Mouse (Mus musculus): Measurements from ENCODE around the gene Rcan1. TPM values are rescaled to one million over a fixed set of nuclear protein-coding genes. Genes with fewer than 3 reads are reported as not detected.

Rcan1 gene
- polyA plus RNA-seq, 1 experiment from 2014 or later = 23.5 TPM

- Histone ChIP-seq H3K27me3 (replicated peaks) (peaks cover 13% of the 10 kb centered on the region), H3K4me3 (replicated peaks) (peak overlapping the region; percentile 58), H3K4me1 (replicated peaks) (peaks cover 14% of the 10 kb centered on the region), H3K9ac (peak overlapping the region; percentile 73), H3K36me3 (no peaks in the 10 kb centered on the region), H3K27ac (peak overlapping the region; percentile 86), H3K9me3 (no peaks in the 10 kb centered on the region), H3K4me2 (replicated peaks) (peak overlapping the region; percentile 93)
- no peak for ATAC-seq
- 12% methylated on average over 26 of the region's 26 CpGs for WGBS
Measured at GRCm38 (mm10) chr16:92497851-92498588, 27.4 kb upstream of the Rcan1 start.

GRCm38 (mm10) chr16:92489356-92489755, 18.7 kb upstream of the Rcan1 start:
- 56% methylated on average over 9 of the region's 9 CpGs for WGBS
- peak overlapping the region; percentile 61; the same call in 1 of the 2 replicates for H3K27ac ChIP-seq
- H3K9ac ChIP-seq = no peak overlapping the region
- H3K27me3 ChIP-seq (replicated peaks) = no peaks in the 10 kb centered on the region
- peak overlapping the region; percentile 31 for H3K4me2 ChIP-seq (replicated peaks)
- peaks cover 4% of the 10 kb centered on the region; the same call in 1 of the 2 replicates for H3K4me1 ChIP-seq (replicated peaks)
- H3K36me3 ChIP-seq = no peaks in the 10 kb centered on the region
- no peak overlapping the region for H3K4me3 ChIP-seq (replicated peaks)
- peak; percentile 46; the same call in 1 of the 2 replicates for ATAC-seq
- H3K9me3 ChIP-seq = no peaks in the 10 kb centered on the region

GRCm38 (mm10) chr16:92488456-92488855, 17.8 kb upstream of the Rcan1 start:
- Histone ChIP-seq H3K27me3 (replicated peaks) (no peaks in the 10 kb centered on the region), H3K4me2 (replicated peaks) (no peak overlapping the region), H3K27ac (no peak overlapping the region), H3K36me3 (no peaks in the 10 kb centered on the region), H3K4me3 (replicated peaks) (no peak overlapping the region), H3K9me3 (no peaks in the 10 kb centered on the region), H3K4me1 (replicated peaks) (peaks cover 4% of the 10 kb centered on the region; the same call in 1 of the 2 replicates), H3K9ac (no peak overlapping the region)
- ATAC-seq = no peak
- WGBS = 89% methylated on average over 5 of the region's 5 CpGs

- Histone ChIP-seq H3K27ac (no peak overlapping the region), H3K9me3 (no peaks in the 10 kb centered on the region), H3K4me1 (replicated peaks) (peaks cover 3% of the 10 kb centered on the region; the same call in 1 of the 2 replicates), H3K27me3 (replicated peaks) (no peaks in the 10 kb centered on the region), H3K4me2 (replicated peaks) (no peak overlapping the region), H3K9ac (no peak overlapping the region), H3K36me3 (no peaks in the 10 kb centered on the region), H3K4me3 (replicated peaks) (no peak overlapping the region)
- 0 out of 2 replicates have a peak, but pooled peaks have one; percentile 13 for ATAC-seq
- 52% methylated on average over 4 of the region's 4 CpGs for WGBS
Measured at GRCm38 (mm10) chr16:92487489-92487888, 16.8 kb upstream of the Rcan1 start.

GRCm38 (mm10) chr16:92487086-92487485, 16.4 kb upstream of the Rcan1 start:
- no peak overlapping the region for H3K4me2 ChIP-seq (replicated peaks)

GRCm38 (mm10) chr16:92485436-92485835, 14.8 kb upstream of the Rcan1 start, which contains the start of gene Clic6:
TSS of gene Clic6 (plus strand) at chr16:92485736.
- Histone ChIP-seq H3K4me2 (replicated peaks) (no peak within 1 kb of the TSS), H3K27ac (no peak within 1 kb of the TSS), H3K4me1 (replicated peaks) (no peaks in the 10 kb centered on the region), H3K4me3 (replicated peaks) (no peak within 1 kb of the TSS), H3K36me3 (no peaks in the 10 kb centered on the region), H3K9me3 (no peaks in the 10 kb centered on the region), H3K27me3 (replicated peaks) (no peaks in the 10 kb centered on the region), H3K9ac (no peak within 1 kb of the TSS)
- WGBS = 91% methylated on average over 5 of the region's 5 CpGs
- no peak for ATAC-seq

More at GRCm38 (mm10) chr16:92487086-92487485, 16.4 kb upstream of the Rcan1 start:
- no peak; the same call in 1 of the 2 replicates for ATAC-seq
- no peak overlapping the region for H3K27ac ChIP-seq
- no peaks in the 10 kb centered on the region for H3K36me3 ChIP-seq
- 69% methylated on average over 6 of the region's 6 CpGs for WGBS
- H3K9ac ChIP-seq = no peak overlapping the region
- H3K4me1 ChIP-seq (replicated peaks) = no peaks in the 10 kb centered on the region
- H3K4me3 ChIP-seq (replicated peaks) = no peak overlapping the region
- H3K27me3 ChIP-seq (replicated peaks) = no peaks in the 10 kb centered on the region
- no peaks in the 10 kb centered on the region for H3K9me3 ChIP-seq

- 13% methylated on average over 22 of the region's 23 CpGs for WGBS
- H3K27me3 ChIP-seq (replicated peaks) = no peaks in the 10 kb centered on the region; the same call in 1 of the 2 replicates
- H3K27ac ChIP-seq = no peak overlapping the region
- H3K4me3 ChIP-seq (replicated peaks) = 0 out of 2 replicates have a peak overlapping the region, but pooled peaks have one; percentile 6
- no peak overlapping the region for H3K9ac ChIP-seq
- H3K36me3 ChIP-seq = no peaks in the 10 kb centered on the region
- peak overlapping the region; percentile 48 for H3K4me2 ChIP-seq (replicated peaks)
- H3K9me3 ChIP-seq = no peaks in the 10 kb centered on the region
- H3K4me1 ChIP-seq (replicated peaks) = peaks cover 3% of the 10 kb centered on the region; the same call in 1 of the 2 replicates
- no peak for ATAC-seq
Measured at GRCm38 (mm10) chr16:92478561-92479150, 8.0 kb upstream of the Rcan1 start.

GRCm38 (mm10) chr16:92475093-92475860, 4.6 kb upstream of the Rcan1 start:
- peak overlapping the region; percentile 30 for H3K4me2 ChIP-seq (replicated peaks)
- H3K4me1 ChIP-seq (replicated peaks) = peaks cover 3% of the 10 kb centered on the region; the same call in 1 of the 2 replicates
- H3K27me3 ChIP-seq (replicated peaks) = no peaks in the 10 kb centered on the region; the same call in 1 of the 2 replicates
- 50% methylated on average over 25 of the region's 25 CpGs for WGBS
- peak overlapping the region; percentile 62; the same call in 1 of the 2 replicates for H3K27ac ChIP-seq
- H3K9me3 ChIP-seq = no peaks in the 10 kb centered on the region
- H3K4me3 ChIP-seq (replicated peaks) = 0 out of 2 replicates have a peak overlapping the region, but pooled peaks have one; percentile 7
- no peak overlapping the region for H3K9ac ChIP-seq
- peak; percentile 91 for ATAC-seq
- H3K36me3 ChIP-seq = no peaks in the 10 kb centered on the region

GRCm38 (mm10) chr16:92472898-92473297, 2.2 kb upstream of the Rcan1 start:
- H3K36me3 ChIP-seq = no peaks in the 10 kb centered on the region
- whole genome bisulfite sequencing = 60% methylated on average over 3 of the region's 3 CpGs

GRCm38 (mm10) chr16:92468459-92468858, 2.2 kb downstream of the Rcan1 start:
- H3K9ac ChIP-seq = no peak overlapping the region
- H3K36me3 ChIP-seq = no peaks in the 10 kb centered on the region
- H3K4me1 ChIP-seq (replicated peaks) = peaks cover 15% of the 10 kb centered on the region; the same call in 1 of the 2 replicates
- H3K27ac ChIP-seq = no peak overlapping the region
- H3K9me3 ChIP-seq = no peaks in the 10 kb centered on the region
- WGBS = 80% methylated on average over 14 of the region's 14 CpGs
- no peaks in the 10 kb centered on the region for H3K27me3 ChIP-seq (replicated peaks)
- no peak for ATAC-seq
- no peak overlapping the region for H3K4me2 ChIP-seq (replicated peaks)
- no peak overlapping the region for H3K4me3 ChIP-seq (replicated peaks)

More at GRCm38 (mm10) chr16:92472898-92473297, 2.2 kb upstream of the Rcan1 start:
- Histone ChIP-seq H3K4me2 (replicated peaks) (no peak overlapping the region), H3K9ac (no peak overlapping the region), H3K27ac (no peak overlapping the region), H3K4me3 (replicated peaks) (no peak overlapping the region), H3K27me3 (replicated peaks) (no peaks in the 10 kb centered on the region), H3K4me1 (replicated peaks) (no peaks in the 10 kb centered on the region), H3K9me3 (no peaks in the 10 kb centered on the region)
- ATAC-seq = no peak

- Histone ChIP-seq H3K9me3 (no peaks in the 10 kb centered on the region), H3K4me3 (replicated peaks) (no peak overlapping the region), H3K4me2 (replicated peaks) (no peak overlapping the region), H3K4me1 (replicated peaks) (peaks cover 15% of the 10 kb centered on the region; the same call in 1 of the 2 replicates), H3K36me3 (no peaks in the 10 kb centered on the region), H3K9ac (no peak overlapping the region), H3K27ac (no peak overlapping the region), H3K27me3 (replicated peaks) (no peaks in the 10 kb centered on the region)
- WGBS = 73% methylated on average over 5 of the region's 5 CpGs
- ATAC-seq = no peak
Measured at GRCm38 (mm10) chr16:92467041-92467440, 3.6 kb downstream of the Rcan1 start.
